Mouse (Mus musculus): ENCODE results near the gene Col9a1. TPM values are rescaled to one million over a fixed set of nuclear protein-coding genes. Genes with fewer than 3 reads are reported as not detected.

Gene Col9a1
- polyA plus RNA-seq, 1 experiment from 2014 or later = 7.7 TPM

GRCm38 (mm10) chr1:24292515-24292914, 115.1 kb downstream of the Col9a1 start:
- H3K4me3 ChIP-seq (ENCODE audit: low read depth, low read length) = no peak overlapping the region
- no peaks in the 10 kb centered on the region for H3K27me3 ChIP-seq (ENCODE audit: insufficient read depth, low read length)
- no peaks in the 10 kb centered on the region for H3K36me3 ChIP-seq (ENCODE audit: insufficient read depth)
- no peak overlapping the region for H3K9ac ChIP-seq
- no peaks in the 10 kb centered on the region for H3K9me3 ChIP-seq (ENCODE audit: low read depth, low read length)
- H3K4me1 ChIP-seq (ENCODE audit: insufficient read depth) = no peaks in the 10 kb centered on the region
- DNase-seq (no peak), ATAC-seq (ENCODE audit: insufficient read depth) (no peak)
- TF ChIP-seq CTCF (IDR thresholded peaks at IDR 0.05; ENCODE audit: low read depth) = no peak
- H3K27ac ChIP-seq (ENCODE audit: low read depth) = no peak overlapping the region
- WGBS = 71% methylated on average over 2 of the region's 2 CpGs
- no peak overlapping the region for H3K4me2 ChIP-seq

DNA sequence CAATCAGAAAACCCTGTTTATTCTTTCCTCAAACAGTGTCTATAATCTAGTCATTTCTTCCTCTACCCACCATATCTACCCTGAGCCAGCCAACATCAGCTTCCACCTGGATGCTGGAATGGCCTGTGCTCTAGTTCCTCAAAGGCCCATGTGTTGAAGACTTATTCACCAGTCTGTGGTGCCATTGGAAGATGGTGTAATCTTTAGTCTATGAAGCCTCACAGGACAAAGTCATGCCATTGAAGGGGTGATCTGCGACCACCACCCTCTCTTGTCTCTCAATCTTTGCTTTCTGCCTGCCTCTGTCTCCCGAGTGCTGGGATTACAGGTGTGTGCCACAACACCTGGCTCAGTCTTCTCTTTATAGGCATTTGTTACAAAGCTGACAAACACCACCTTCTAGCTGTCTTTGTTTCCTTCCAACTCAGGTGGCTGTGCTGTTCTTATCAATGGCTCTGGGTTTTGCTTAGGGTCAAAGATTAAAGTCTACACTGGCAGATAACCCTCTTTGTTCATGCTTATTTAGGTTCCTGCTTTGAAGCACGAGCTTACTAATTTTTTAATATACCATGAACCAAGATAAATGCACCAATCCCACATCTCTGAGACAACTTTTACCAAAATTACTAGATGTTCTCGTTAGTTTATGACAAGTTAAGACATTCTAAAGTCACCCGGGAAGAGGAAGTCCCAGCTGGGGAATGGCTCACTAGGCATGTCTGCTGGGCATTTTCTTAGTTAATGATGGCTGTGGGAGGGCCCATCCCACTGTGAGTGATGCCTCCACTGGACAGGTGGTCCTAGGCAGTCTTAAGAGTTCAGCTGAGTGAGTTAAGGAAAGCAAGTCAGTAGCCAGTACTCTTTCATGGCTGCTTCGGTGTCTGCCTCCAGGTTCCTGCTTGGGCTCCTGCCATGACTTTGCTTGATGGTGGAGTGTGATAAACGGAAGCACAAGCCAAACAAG, 117.9 kb downstream of the Col9a1 start:
- no peak for TF ChIP-seq CTCF (IDR thresholded peaks at IDR 0.05; ENCODE audit: low read depth)
- no peak overlapping the region for H3K27ac ChIP-seq (ENCODE audit: low read depth)
- DNase-seq (no peak), ATAC-seq (ENCODE audit: insufficient read depth) (no peak)
- H3K9me3 ChIP-seq (ENCODE audit: low read depth, low read length) = no peaks in the 10 kb centered on the region
- no peaks in the 10 kb centered on the region for H3K27me3 ChIP-seq (ENCODE audit: insufficient read depth, low read length)
- 74% methylated on average over 7 of the region's 7 CpGs for WGBS
- no peaks in the 10 kb centered on the region for H3K36me3 ChIP-seq (ENCODE audit: insufficient read depth)
- H3K4me2 ChIP-seq = no peak overlapping the region
- H3K4me1 ChIP-seq (ENCODE audit: insufficient read depth) = no peaks in the 10 kb centered on the region
- H3K4me3 ChIP-seq (ENCODE audit: low read depth, low read length) = no peak overlapping the region
- H3K9ac ChIP-seq = no peak overlapping the region

DNA sequence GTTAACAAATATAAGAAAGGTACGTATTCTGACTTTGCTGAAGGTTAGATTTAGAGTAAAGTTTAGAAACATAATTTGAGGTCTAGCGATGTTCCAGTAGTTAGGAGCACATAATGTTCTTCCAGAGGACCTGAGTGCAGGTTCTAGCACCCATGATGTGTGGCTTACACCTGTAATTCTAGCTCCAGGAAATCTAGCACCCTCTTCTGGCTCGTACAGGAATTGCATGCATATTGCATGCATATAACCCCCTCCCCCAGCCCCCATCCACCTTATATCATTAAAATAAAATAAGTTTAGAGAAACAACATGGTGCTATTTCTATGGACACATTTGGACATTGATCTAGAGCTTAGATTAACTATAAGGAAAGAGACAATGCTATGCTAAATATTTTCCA, 123.3 kb downstream of the Col9a1 start:
- no peak overlapping the region for H3K9ac ChIP-seq
- H3K36me3 ChIP-seq (ENCODE audit: insufficient read depth) = no peaks in the 10 kb centered on the region
- H3K4me3 ChIP-seq (ENCODE audit: low read depth, low read length) = no peak overlapping the region
- H3K9me3 ChIP-seq (ENCODE audit: low read depth, low read length) = no peaks in the 10 kb centered on the region
- DNase-seq (no peak), ATAC-seq (ENCODE audit: insufficient read depth) (no peak)
- 0 out of 2 replicates have a peak, but pooled peaks have one; percentile 21 for TF ChIP-seq CTCF (IDR thresholded peaks at IDR 0.05; ENCODE audit: low read depth)
- no peak overlapping the region for H3K4me2 ChIP-seq
- no peaks in the 10 kb centered on the region for H3K27me3 ChIP-seq (ENCODE audit: insufficient read depth, low read length)
- no peak overlapping the region for H3K27ac ChIP-seq (ENCODE audit: low read depth)
- H3K4me1 ChIP-seq (ENCODE audit: insufficient read depth) = no peaks in the 10 kb centered on the region
- WGBS = 86% methylated on average over 3 of the region's 3 CpGs

Other genes starting within 250 kb of the Col9a1 start
- 72.1 and 82.7 TPM in 2 replicates for gene Sdhaf4, start 172.0 kb upstream of the Col9a1 start, polyA plus RNA-seq (2014; fragmentation: Nextera tagmentation; extraction: Ambion mirVana)
- gene Fam135a, start 77.3 kb upstream of the Col9a1 start, polyA plus RNA-seq (2014; fragmentation: Nextera tagmentation; extraction: Ambion mirVana) = 31.4 and 34.3 TPM in 2 replicates

All from lung, embryonic 14.5 days (tissue).